Mouse (Mus musculus) CH12.LX (cell line): ENCODE data around the gene Col15a1. TPM values are rescaled to one million over a fixed set of nuclear protein-coding genes. Genes with fewer than 3 reads are reported as not detected.

ENCODE experiments used
- DNase-seq: peaks from one replicate; pipeline ENCODE4 v3.0.0-alpha.2; 2013; ENCODE audit errors: extremely low read depth
- H3K27ac ChIP-seq: 2 replicates; pipeline ENCODE4 v1.5.1; 2012; ENCODE audit warnings: low read depth, mild to moderate bottlenecking, control low read depth, moderate library complexity; ENCODE audit not compliant: insufficient read depth
- H3K27me3 ChIP-seq: replicated peaks from 2 replicates; pipeline ENCODE3; 2012; ENCODE audit warnings: inconsistent platforms
- H3K36me3 ChIP-seq, 2 experiments: replicated peaks in 1 of 2; 2 replicates each; pipeline versions ENCODE3 to v1.6.1; 2012; ENCODE audit warnings: inconsistent platforms in 1 of 2, low read length in 1 of 2, mild to moderate bottlenecking in 1 of 2, mixed read lengths in 1 of 2, moderate library complexity in 1 of 2; ENCODE audit not compliant: control insufficient read depth in 1 of 2, insufficient read depth in 1 of 2
- H3K4me1 ChIP-seq, 2 experiments: 2 replicates each; pipeline ENCODE4 v1.6.1; 2012; ENCODE audit warnings: inconsistent platforms in 1 of 2, moderate library complexity in 1 of 2; ENCODE audit not compliant: insufficient read depth in 2 of 2, control insufficient read depth in 1 of 2
- H3K4me2 ChIP-seq: 2 replicates; pipeline ENCODE4 v1.6.1; 2012; ENCODE audit warnings: low read depth, mild to moderate bottlenecking, control low read depth; ENCODE audit not compliant: poor library complexity, insufficient read depth, severe bottlenecking
- H3K4me3 ChIP-seq, 3 experiments: fragments of 150-350 bp in 1 of 3; sonication (generic) in 1 of 3; replicated peaks in 1 of 3; 2 replicates each; pipeline versions ENCODE3 to v1.5.1; 2011 to 2012; ENCODE audit warnings: low read depth in 2 of 3, low read length in 2 of 3, mild to moderate bottlenecking in 2 of 3, moderate library complexity in 2 of 3, control low read depth in 1 of 3, improper control_type of control experiment in 1 of 3, inconsistent platforms in 1 of 3, mixed read lengths in 1 of 3; ENCODE audit not compliant: poor library complexity in 1 of 3
- H3K79me2 ChIP-seq: replicated peaks from 2 replicates; pipeline ENCODE4 v1.6.1; 2012; ENCODE audit warnings: mild to moderate bottlenecking, moderate library complexity; ENCODE audit not compliant: control insufficient read depth, poor library complexity, insufficient read depth, severe bottlenecking; ENCODE audit errors: extremely low read depth
- H3K9ac ChIP-seq: 2 replicates; pipeline ENCODE4 v1.6.1; 2012; ENCODE audit warnings: low read depth, mild to moderate bottlenecking, control low read depth, moderate library complexity; ENCODE audit not compliant: insufficient read depth
- H3K9me3 ChIP-seq: replicated peaks from 2 replicates; pipeline ENCODE3; 2012; ENCODE audit warnings: low read length, inconsistent platforms, mixed read lengths
- CHD1 ChIP-seq: IDR thresholded peaks from 2 replicates; pipeline ENCODE4 v1.6.1; 2012; ENCODE audit warnings: low read depth, low read length, improper control_type of control experiment, inconsistent platforms
- CTCF ChIP-seq, 2 experiments: IDR thresholded peaks in 1 of 2; conservative IDR thresholded peaks in 1 of 2; 2 replicates each; pipeline ENCODE4 v1.5.1; 2011 to 2012; ENCODE audit warnings: low read depth in 2 of 2, low read length in 2 of 2, improper control_type of control experiment in 1 of 2, inconsistent platforms in 1 of 2, mild to moderate bottlenecking in 1 of 2, moderate library complexity in 1 of 2
- ELF1 ChIP-seq: IDR thresholded peaks from 2 replicates; pipeline ENCODE4 v1.6.1; 2014; ENCODE audit warnings: low read depth, mild to moderate bottlenecking, inconsistent platforms, low read length, improper control_type of control experiment
- GABPA ChIP-seq: IDR thresholded peaks from 2 replicates; pipeline ENCODE4 v1.6.1; 2012; ENCODE audit warnings: low read depth, low read length, improper control_type of control experiment, inconsistent platforms; ENCODE audit not compliant: insufficient replicate concordance
- HCFC1 ChIP-seq: IDR thresholded peaks from 2 replicates; pipeline ENCODE4 v1.6.1; 2012; ENCODE audit warnings: low read depth, mild to moderate bottlenecking, inconsistent platforms, low read length, improper control_type of control experiment
- IRF4 ChIP-seq: IDR thresholded peaks from 2 replicates; pipeline ENCODE4 v1.6.1; 2014; ENCODE audit warnings: low read depth, mild to moderate bottlenecking, inconsistent platforms, low read length, improper control_type of control experiment
- JUN ChIP-seq: IDR thresholded peaks from 2 replicates; pipeline ENCODE4 v1.6.1; 2011; ENCODE audit warnings: low read depth, mild to moderate bottlenecking, low read length, improper control_type of control experiment, moderate library complexity; ENCODE audit not compliant: insufficient read depth
- JUND ChIP-seq: conservative IDR thresholded peaks from 2 replicates; pipeline ENCODE4 v1.6.1; 2011; ENCODE audit warnings: low read depth, low read length, improper control_type of control experiment
- MAFK ChIP-seq: IDR thresholded peaks from 2 replicates; pipeline ENCODE4 v1.6.1; 2011; ENCODE audit warnings: low read length, improper control_type of control experiment; ENCODE audit not compliant: insufficient replicate concordance
- MAX ChIP-seq: IDR thresholded peaks from 2 replicates; pipeline ENCODE4 v1.6.1; 2011; ENCODE audit warnings: low read length, improper control_type of control experiment
- MAZ ChIP-seq: IDR thresholded peaks from 2 replicates; pipeline ENCODE4 v1.6.1; 2012; ENCODE audit warnings: low read depth, mild to moderate bottlenecking, inconsistent platforms, low read length, improper control_type of control experiment, moderate library complexity
- MEF2A ChIP-seq: IDR thresholded peaks from 2 replicates; pipeline ENCODE4 v1.6.1; 2014; ENCODE audit warnings: low read depth, mild to moderate bottlenecking, inconsistent platforms, low read length, improper control_type of control experiment, borderline replicate concordance
- MXI1 ChIP-seq: IDR thresholded peaks from 2 replicates; pipeline ENCODE4 v1.6.1; 2011; ENCODE audit warnings: mild to moderate bottlenecking, low read depth, low read length, improper control_type of control experiment
- MYC ChIP-seq: IDR thresholded peaks from 2 replicates; pipeline ENCODE4 v1.6.1; 2011; ENCODE audit warnings: low read depth, mild to moderate bottlenecking, improper control_type of control experiment, low read length
- NRF1 ChIP-seq: IDR thresholded peaks from 2 replicates; pipeline ENCODE4 v1.6.1; 2014; ENCODE audit warnings: low read depth, mild to moderate bottlenecking, inconsistent platforms, low read length, improper control_type of control experiment, moderate library complexity
- POLR2A ChIP-seq: IDR thresholded peaks from 2 replicates; pipeline ENCODE4 v1.6.1; 2011; ENCODE audit warnings: low read depth, mild to moderate bottlenecking, improper control_type of control experiment, low read length
- RAD21 ChIP-seq: IDR thresholded peaks from 2 replicates; pipeline ENCODE4 v1.6.1; 2011; ENCODE audit warnings: low read depth, mild to moderate bottlenecking, low read length, improper control_type of control experiment, moderate library complexity
- RCOR1 ChIP-seq: conservative IDR thresholded peaks from 2 replicates; pipeline ENCODE4 v1.6.1; 2012; ENCODE audit warnings: low read depth, mild to moderate bottlenecking, inconsistent platforms, low read length, improper control_type of control experiment
- SIN3A ChIP-seq: IDR thresholded peaks from 2 replicates; pipeline ENCODE4 v1.6.1; 2012; ENCODE audit warnings: low read length, improper control_type of control experiment, inconsistent platforms
- SMC3 ChIP-seq: IDR thresholded peaks from 2 replicates; pipeline ENCODE4 v1.6.1; 2011; ENCODE audit warnings: low read depth, low read length, improper control_type of control experiment
- UBTF ChIP-seq: IDR thresholded peaks from 2 replicates; pipeline ENCODE4 v1.6.1; 2012; ENCODE audit warnings: low read depth, mild to moderate bottlenecking, inconsistent platforms, low read length, improper control_type of control experiment, moderate library complexity
- ZC3H11A ChIP-seq: IDR thresholded peaks from 2 replicates; pipeline ENCODE4 v1.6.1; 2012; ENCODE audit warnings: low read depth, mild to moderate bottlenecking, inconsistent platforms, low read length, improper control_type of control experiment
- ZKSCAN1 ChIP-seq: IDR thresholded peaks from 2 replicates; pipeline ENCODE4 v1.6.1; 2012; ENCODE audit warnings: low read depth, inconsistent platforms, low read length, improper control_type of control experiment, borderline replicate concordance
- ZNF384 ChIP-seq: IDR thresholded peaks from 2 replicates; pipeline ENCODE4 v1.6.1; 2012; ENCODE audit warnings: low read depth, low read length, improper control_type of control experiment, inconsistent platforms
- dilution Hi-C: fragments of 300-500 bp; cut with MboI; formaldehyde crosslinking; loops from 2 replicates; pipeline ENCODE4 v1.14.3; 2020; ENCODE audit warnings: low sequenced_read_pairs; ENCODE audit not compliant: extremely low pct_unique_long_range_greater_than_20kb, extremely low pct_ligation_motif_present
- in situ Hi-C: fragments of 300-500 bp; cut with MboI; formaldehyde crosslinking; loops from 3 replicates; pipeline ENCODE4 v1.14.3; 2019; ENCODE audit warnings: low sequenced_read_pairs, low pct_ligation_motif_present, low pct_unique_long_range_greater_than_20kb, mixed read lengths
- polyA plus RNA-seq: library from polyadenylated mRNA; unstranded; fragments of >175 nt; gene quantifications from 2 replicates; pipeline ENCODE4 v1.2.1, GENCODE M21; 2012; ENCODE audit warnings: low read depth; ENCODE audit not compliant: insufficient read length
- total RNA-seq, 2 experiments: library from RNA; depleted of rRNA; stranded (reverse); fragments of 300-350 nt in 1 of 2; fragments of >200 nt in 1 of 2; gene quantifications; 2 replicates each; pipeline ENCODE4 v1.2.3; 2012 to 2014

The Col15a1 gene
- total and polyA plus RNA-seq, 3 experiments, result 0.08 to 2.2 (median 0.68) TPM

- H3K27me3 ChIP-seq, result peaks cover 10% of the 10 kb centered on the region
Observed at GRCm38 (mm10) chr4:47209466-47209865, 1.5 kb downstream of the Col15a1 start.

GRCm38 (mm10) chr4:47218828-47219227 lies 10.9 kb downstream of the Col15a1 start:
- TF ChIP-seq POLR2A (no peak), ZC3H11A (no peak), RAD21 (no peak), MEF2A (no peak), ZKSCAN1 (no peak), SIN3A (no peak), IRF4 (no peak), NRF1 (no peak)
- in situ Hi-C loops, result no loop called here
- no peaks in the 10 kb centered on the region for H3K27me3 ChIP-seq

More at GRCm38 (mm10) chr4:47209466-47209865, 1.5 kb downstream of the Col15a1 start:
- no peak overlapping the region for H3K9ac ChIP-seq
- H3K36me3 ChIP-seq, result no peaks in the 10 kb centered on the region
- H3K79me2 ChIP-seq, result no peaks in the 10 kb centered on the region
- no peak overlapping the region for H3K4me2 ChIP-seq
- H3K9me3 ChIP-seq, result peaks cover 2% of the 10 kb centered on the region
- no peak overlapping the region for H3K27ac ChIP-seq
- in situ Hi-C loops (no loop called here), dilution Hi-C loops (no loop called here)
- no peak overlapping the region for H3K4me3 ChIP-seq
- TF ChIP-seq MEF2A (no peak), MXI1 (no peak), MAZ (no peak)
- no peak for DNase-seq
- no peaks in the 10 kb centered on the region for H3K4me1 ChIP-seq

GRCm38 (mm10) chr4:47219393-47219792 lies 11.4 kb downstream of the Col15a1 start:
- Histone ChIP-seq H3K4me2 (no peak overlapping the region), H3K9me3 (no peaks in the 10 kb centered on the region), H3K27me3 (no peaks in the 10 kb centered on the region), H3K27ac (no peak overlapping the region), H3K36me3 (no peaks in the 10 kb centered on the region), H3K4me1 (peaks cover 0 to 5% of the 10 kb centered on the region in 2 experiments; a peak in 1 of 4 replicates), H3K79me2 (no peaks in the 10 kb centered on the region), H3K9ac (no peak overlapping the region), H3K4me3 (no peak overlapping the region)
- TF ChIP-seq MAX (no peak), CTCF (conservative IDR thresholded peaks at IDR 0.05 in 1 of 2, IDR thresholded peaks at IDR 0.05 in 1 of 2; ENCODE audit: low read depth in 2 of 2, low read length in 2 of 2) (no peak), ELF1 (no peak), MAFK (no peak), SIN3A (no peak), JUND (no peak), GABPA (no peak), MYC (no peak), ZC3H11A (no peak), RCOR1 (no peak), ZNF384 (no peak), ZKSCAN1 (no peak), JUN (no peak), SMC3 (no peak), CHD1 (no peak), UBTF (no peak), HCFC1 (no peak), RAD21 (no peak)
- DNase-seq, result no peak
- dilution Hi-C loops (no loop called here), in situ Hi-C loops (no loop called here)

More at GRCm38 (mm10) chr4:47218828-47219227, 10.9 kb downstream of the Col15a1 start:
- H3K9me3 ChIP-seq, result no peaks in the 10 kb centered on the region
- H3K36me3 ChIP-seq, result no peaks in the 10 kb centered on the region
- no peak for DNase-seq
- H3K4me1 ChIP-seq, result peaks cover 0 to 5% of the 10 kb centered on the region in 2 experiments; a peak in 1 of 4 replicates
- dilution Hi-C loops, result no loop called here
- H3K9ac ChIP-seq, result no peak overlapping the region
- H3K4me3 ChIP-seq, result no peak overlapping the region
- H3K79me2 ChIP-seq, result no peaks in the 10 kb centered on the region
- no peak overlapping the region for H3K27ac ChIP-seq
- no peak overlapping the region for H3K4me2 ChIP-seq
